Mouse (Mus musculus): ENCODE measurements around the gene Rad9b. TPM values are rescaled to one million over a fixed set of nuclear protein-coding genes. Genes with fewer than 3 reads are reported as not detected.
"Not testable (repeated sequence)": the region's sequence is repeated elsewhere in the genome, so short reads cannot be mapped to it uniquely, and the experiment has no call there.

The Rad9b gene
- total and polyA plus RNA-seq, 2 experiments from 2014 or later, result 8.3 to 15.0 TPM

DNA sequence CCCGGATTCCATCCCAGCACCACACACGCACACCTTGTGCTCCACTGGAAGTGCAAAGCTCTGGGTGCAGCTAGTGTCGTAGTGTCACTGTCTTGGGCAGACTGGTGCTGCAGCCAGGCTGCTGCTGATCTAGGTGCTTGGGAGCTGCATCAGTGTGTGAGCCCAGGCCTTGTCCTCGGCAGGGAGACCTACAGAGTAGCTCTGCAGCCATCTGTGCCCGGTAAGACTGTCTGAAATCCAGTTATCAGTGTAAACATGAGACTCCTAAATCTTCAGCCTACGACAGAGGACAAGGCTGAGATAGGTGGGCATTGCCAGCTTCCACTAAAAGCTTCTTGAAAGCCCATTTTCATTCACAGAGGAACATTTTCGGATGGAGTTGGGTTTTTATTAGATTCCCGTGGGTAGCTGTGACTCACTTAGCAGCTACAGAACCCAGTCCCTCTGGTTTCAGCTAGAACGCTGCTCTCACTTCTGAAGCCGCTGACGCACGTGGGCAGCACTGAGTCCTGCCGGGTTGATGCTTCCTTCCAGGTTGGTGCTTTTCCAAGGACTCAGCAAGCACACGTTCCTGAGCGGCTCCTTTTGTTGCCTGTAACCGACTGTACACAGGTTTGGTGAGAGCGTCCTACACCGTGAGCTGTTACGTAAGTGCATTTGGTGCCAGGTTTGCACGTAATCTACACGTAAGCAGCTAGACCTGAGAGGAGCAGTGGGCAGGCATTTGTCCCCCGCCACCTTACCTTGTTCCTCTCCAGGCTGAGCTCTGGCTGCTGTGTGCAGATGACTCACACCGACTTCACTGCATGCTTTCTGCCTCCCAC, 29.2 kb downstream of the Rad9b start:
- Histone ChIP-seq H3K4me3 (ENCODE audit: low read length) (no peak overlapping the region), H3K27me3 (ENCODE audit: insufficient read depth, low read length) (no peaks in the 10 kb centered on the region), H3K9ac (replicated peaks; ENCODE audit: low read length) (no peak overlapping the region), H3K9me3 (ENCODE audit: low read length) (no peaks in the 10 kb centered on the region), H3K36me3 (ENCODE audit: insufficient read depth, low read length) (peaks cover 8% of the 10 kb centered on the region; the same call in 1 of the 2 replicates), H3K27ac (no peak overlapping the region), H3K4me2 (ENCODE audit: low read depth, low read length) (no peak overlapping the region), H3K4me1 (ENCODE audit: insufficient read depth, low read length) (no peaks in the 10 kb centered on the region)
- 80% methylated on average over 23 of the region's 23 CpGs for WGBS
- ATAC-seq, result no peak
- peak; percentile 22; the same call in 1 of the 2 replicates for TF ChIP-seq CTCF (IDR thresholded peaks at IDR 0.05; ENCODE audit: low read depth)
- peak; percentile 59 for DNase-seq (ENCODE audit: low spot score)

DNA sequence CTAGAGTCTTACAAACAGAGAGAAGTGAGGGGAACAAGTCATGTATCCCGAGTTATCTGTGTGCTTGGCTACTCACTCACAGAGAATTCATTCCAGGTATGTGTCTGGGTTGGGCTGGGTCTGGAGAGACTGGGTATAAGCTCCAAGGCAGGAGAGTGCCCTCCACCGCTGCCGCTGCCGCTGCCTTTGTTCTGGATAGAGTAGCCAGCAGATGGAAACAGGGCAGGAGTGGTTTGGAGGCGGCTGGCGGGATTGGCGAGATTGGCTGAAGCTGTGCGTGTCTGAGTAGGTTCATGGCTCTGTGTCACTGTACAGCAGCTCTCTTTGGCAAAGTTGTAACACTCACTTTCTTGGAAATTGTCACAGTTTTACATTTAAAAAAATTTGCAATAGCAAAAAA, 30.5 kb downstream of the Rad9b start:
- WGBS, result 54% methylated on average over 8 of the region's 8 CpGs
- Histone ChIP-seq H3K4me3 (ENCODE audit: low read length) (no peak overlapping the region), H3K9ac (replicated peaks; ENCODE audit: low read length) (no peak overlapping the region), H3K9me3 (ENCODE audit: low read length) (no peaks in the 10 kb centered on the region), H3K27me3 (ENCODE audit: insufficient read depth, low read length) (no peaks in the 10 kb centered on the region), H3K36me3 (ENCODE audit: insufficient read depth, low read length) (peaks cover 10% of the 10 kb centered on the region; the same call in 1 of the 2 replicates), H3K4me2 (ENCODE audit: low read depth, low read length) (no peak overlapping the region), H3K27ac (no peak overlapping the region), H3K4me1 (ENCODE audit: insufficient read depth, low read length) (no peaks in the 10 kb centered on the region)
- ATAC-seq (no peak), DNase-seq (ENCODE audit: low spot score) (no peak)
- no peak for TF ChIP-seq CTCF (IDR thresholded peaks at IDR 0.05; ENCODE audit: low read depth)

DNA sequence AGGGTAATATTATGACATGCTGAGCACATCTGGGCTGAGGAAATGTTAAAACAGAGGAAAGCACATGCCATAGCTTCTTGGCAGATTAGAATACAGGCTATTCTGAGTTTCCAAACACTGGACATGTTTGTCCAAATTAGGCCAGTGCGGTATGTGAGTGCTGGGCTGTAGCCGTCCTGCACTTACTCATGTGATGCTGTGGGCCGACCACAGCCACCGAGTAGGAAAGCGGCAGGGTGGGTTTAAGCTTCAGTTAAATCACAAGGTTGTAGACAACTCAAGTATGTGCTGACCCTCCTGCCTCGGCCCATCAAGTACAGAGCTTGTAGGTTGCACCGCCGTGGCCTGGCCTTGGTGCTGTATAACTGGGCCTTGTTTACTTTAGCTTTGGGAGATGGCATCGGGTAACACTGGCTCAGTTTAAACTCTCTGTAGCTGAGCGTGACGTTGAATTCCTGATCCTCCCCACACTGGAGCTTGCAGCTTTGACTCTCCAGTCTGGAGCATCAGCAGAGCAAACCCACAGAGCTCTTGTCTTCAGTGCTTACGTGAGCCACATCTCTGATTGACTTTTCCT, 33.7 kb downstream of the Rad9b start:
- no peaks in the 10 kb centered on the region; the same call in 1 of the 2 replicates for H3K4me1 ChIP-seq (ENCODE audit: insufficient read depth, low read length)

DNA sequence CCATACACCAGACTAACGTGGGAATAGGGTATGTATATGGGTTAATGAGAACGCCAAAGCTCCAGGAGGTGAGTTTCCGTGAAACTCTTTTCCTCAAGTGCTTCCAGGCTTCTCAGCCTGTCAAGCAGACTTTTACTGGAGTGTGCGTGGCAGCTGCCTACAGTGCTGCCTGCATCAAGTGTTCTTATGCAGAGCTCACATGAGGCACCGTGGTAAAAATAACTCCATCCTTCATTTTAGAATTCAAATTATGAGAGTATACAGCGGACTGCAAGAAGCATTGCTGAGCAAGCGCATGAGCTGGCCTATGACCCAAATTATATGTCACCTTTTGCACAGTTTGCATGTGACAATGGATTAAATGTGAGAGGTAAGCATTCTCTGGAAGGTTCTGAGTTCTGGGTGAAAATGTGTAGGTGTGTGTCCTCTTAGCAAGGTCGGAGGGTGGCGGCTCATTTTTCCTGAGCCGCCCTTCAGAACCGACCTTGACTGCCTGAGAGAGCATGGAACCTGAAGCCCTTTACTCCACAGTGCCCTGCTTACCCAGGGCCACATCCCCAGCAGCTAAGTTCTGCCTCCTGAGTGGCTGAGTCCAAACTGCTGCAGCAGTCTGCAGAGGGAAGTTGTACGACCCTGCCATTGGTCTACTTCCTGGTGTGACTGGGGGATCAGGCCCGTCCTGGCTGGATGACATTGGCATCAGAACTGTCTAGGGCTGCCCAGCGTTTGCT, 34.4 kb downstream of the Rad9b start:
- TF ChIP-seq CTCF (IDR thresholded peaks at IDR 0.05; ENCODE audit: low read depth), result no peak
- peaks cover 4% of the 10 kb centered on the region; the same call in 1 of the 2 replicates for H3K36me3 ChIP-seq (ENCODE audit: insufficient read depth, low read length)

More for the DNA sequence above, 33.7 kb downstream of the Rad9b start:
- Histone ChIP-seq H3K36me3 (ENCODE audit: insufficient read depth, low read length) (peaks cover 4% of the 10 kb centered on the region; the same call in 1 of the 2 replicates), H3K4me3 (ENCODE audit: low read length) (no peak overlapping the region), H3K9ac (replicated peaks; ENCODE audit: low read length) (no peak overlapping the region), H3K9me3 (ENCODE audit: low read length) (no peaks in the 10 kb centered on the region), H3K27ac (no peak overlapping the region), H3K4me2 (ENCODE audit: low read depth, low read length) (no peak overlapping the region), H3K27me3 (ENCODE audit: insufficient read depth, low read length) (no peaks in the 10 kb centered on the region)
- ATAC-seq, result no peak
- WGBS, result 83% methylated on average over 12 of the region's 12 CpGs
- TF ChIP-seq CTCF (IDR thresholded peaks at IDR 0.05; ENCODE audit: low read depth), result no peak
- DNase-seq (ENCODE audit: low spot score), result no peak

DNA sequence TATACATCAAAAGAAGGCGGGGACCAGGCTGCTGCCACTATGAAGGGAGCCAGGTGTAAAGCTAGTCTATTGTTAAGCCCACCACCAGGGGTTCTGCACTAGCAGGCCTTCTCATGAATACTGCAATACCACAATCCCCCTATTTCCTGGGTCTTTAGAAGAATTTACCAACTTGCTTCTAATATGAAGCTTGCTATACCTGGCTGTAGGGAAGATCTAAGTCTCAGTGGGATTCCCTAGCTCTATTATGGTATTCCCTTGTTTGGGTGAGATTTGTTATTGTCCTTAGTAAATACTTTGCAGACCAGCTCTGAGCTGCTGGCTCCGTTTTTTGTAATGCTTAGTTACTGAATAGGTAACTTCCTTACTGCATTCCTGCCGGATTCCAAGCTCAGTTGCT, 35.1 kb downstream of the Rad9b start:
- H3K4me2 ChIP-seq (ENCODE audit: low read depth, low read length); H3K27ac ChIP-seq; H3K27me3 ChIP-seq (ENCODE audit: insufficient read depth, low read length); H3K9me3 ChIP-seq (ENCODE audit: low read length); H3K36me3 ChIP-seq (ENCODE audit: insufficient read depth, low read length); ATAC-seq; H3K4me3 ChIP-seq (ENCODE audit: low read length); H3K9ac ChIP-seq (replicated peaks; ENCODE audit: low read length); H3K4me1 ChIP-seq (ENCODE audit: insufficient read depth, low read length); DNase-seq (ENCODE audit: low spot score): not testable (repeated sequence)
- 66% methylated on average over 3 of the region's 3 CpGs for WGBS

More for the DNA sequence above, 34.4 kb downstream of the Rad9b start:
- Histone ChIP-seq H3K9me3 (ENCODE audit: low read length) (no peaks in the 10 kb centered on the region), H3K4me3 (ENCODE audit: low read length) (no peak overlapping the region), H3K27ac (0 out of 2 replicates have a peak overlapping the region, but pooled peaks have one; percentile 41), H3K9ac (replicated peaks; ENCODE audit: low read length) (no peak overlapping the region), H3K4me2 (ENCODE audit: low read depth, low read length) (no peak overlapping the region), H3K4me1 (ENCODE audit: insufficient read depth, low read length) (peaks cover 3% of the 10 kb centered on the region; the same call in 1 of the 2 replicates), H3K27me3 (ENCODE audit: insufficient read depth, low read length) (no peaks in the 10 kb centered on the region)
- DNase-seq (ENCODE audit: low spot score) (no peak), ATAC-seq (no peak)
- WGBS, result 80% methylated on average over 14 of the region's 14 CpGs

DNA sequence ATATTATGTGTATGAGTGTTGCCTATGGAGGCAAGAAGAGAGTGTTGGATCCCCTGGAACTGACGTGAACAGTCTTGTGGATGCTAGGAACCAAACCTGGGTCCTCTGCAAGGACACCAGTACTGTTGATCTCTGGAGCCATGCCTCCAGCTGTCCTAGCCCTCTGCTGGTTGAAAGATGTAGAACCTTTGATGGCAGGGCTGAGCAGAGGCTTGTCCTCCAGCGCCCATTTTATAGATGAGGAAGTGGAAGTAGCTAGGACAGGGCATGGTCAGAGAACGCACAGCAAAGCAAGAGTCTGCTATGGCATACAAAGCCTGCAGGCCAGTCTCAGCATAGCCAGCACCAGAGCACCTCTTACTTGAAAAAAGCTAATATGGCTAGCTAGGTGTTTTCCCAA, 35.9 kb downstream of the Rad9b start:
- peaks cover 4% of the 10 kb centered on the region; the same call in 1 of the 2 replicates for H3K36me3 ChIP-seq (ENCODE audit: insufficient read depth, low read length)
- no peak for DNase-seq (ENCODE audit: low spot score)
- no peak overlapping the region for H3K27ac ChIP-seq
- H3K4me3 ChIP-seq (ENCODE audit: low read length), result no peak overlapping the region
- no peaks in the 10 kb centered on the region for H3K9me3 ChIP-seq (ENCODE audit: low read length)
- no peaks in the 10 kb centered on the region for H3K27me3 ChIP-seq (ENCODE audit: insufficient read depth, low read length)
- no peak for ATAC-seq
- peak; percentile 54 for TF ChIP-seq CTCF (IDR thresholded peaks at IDR 0.05; ENCODE audit: low read depth)
- H3K4me1 ChIP-seq (ENCODE audit: insufficient read depth, low read length), result peaks cover 3% of the 10 kb centered on the region; the same call in 1 of the 2 replicates
- H3K4me2 ChIP-seq (ENCODE audit: low read depth, low read length), result no peak overlapping the region
- no peak overlapping the region for H3K9ac ChIP-seq (replicated peaks; ENCODE audit: low read length)
- WGBS, result 75% methylated on average over 3 of the region's 3 CpGs
